Mouse (Mus musculus): ENCODE data around the gene Ngrn.

DNA sequence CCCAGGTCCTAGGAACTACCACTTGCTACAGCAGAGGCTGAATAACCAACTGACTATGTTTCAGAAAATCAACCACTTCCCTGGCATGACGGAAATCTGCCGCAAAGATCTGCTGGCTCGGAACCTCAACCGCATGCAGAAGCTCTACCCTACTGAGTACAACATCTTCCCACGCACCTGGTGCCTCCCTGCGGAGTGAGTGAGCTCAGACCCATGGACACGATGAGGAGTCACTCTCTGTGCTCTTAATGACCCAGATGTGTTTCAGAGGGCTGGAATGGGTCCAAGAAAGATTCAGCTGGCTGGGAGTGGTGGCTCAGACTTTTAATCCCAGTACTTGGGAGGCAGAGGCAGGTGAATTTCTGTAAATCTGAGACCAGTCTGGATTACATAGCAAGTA, 8.6 kb upstream of the Ngrn start:
- TF ChIP-seq GATA1 (IDR thresholded peaks at IDR 0.05; ENCODE audit: low read length) (no peak), TAL1 (IDR thresholded peaks at IDR 0.05; ENCODE audit: low read length) (no peak)

All from erythroblast, embryonic 14.5 days (primary cell).